Mouse (Mus musculus) CD8-positive naive resting alpha-beta T cell, adult 57 days (primary cell): ENCODE data around the gene Krt4. TPM values are rescaled to one million over a fixed set of nuclear protein-coding genes. Genes with fewer than 3 reads are reported as not detected.

Experiments
- total RNA-seq: library from RNA; stranded (reverse); gene quantifications from one replicate; pipeline ENCODE4 v1.2.4, GENCODE M21; 2023

Krt4 gene
- not detected for total RNA-seq

GRCm38 (mm10) chr15:101924635-101925034 lies at the start of gene Krt4:
Gene Krt4 (minus strand): TSS chr15:101924735.

GRCm38 (mm10) chr15:101954187-101954586 lies 29.7 kb upstream of the Krt4 start, which contains the start of gene Krt78:
Gene Krt78 (minus strand): TSS chr15:101954287.

GRCm38 (mm10) chr15:101940274-101940829 lies 15.8 kb upstream of the Krt4 start, which contains the start of gene Krt79:
Gene Krt79 (minus strand): TSS chr15:101940324.

GRCm38 (mm10) chr15:101892820-101893219 lies 31.7 kb downstream of the Krt4 start, which contains the start of gene Krt76:
Gene Krt76 (minus strand): TSS chr15:101892920.

GRCm38 (mm10) chr15:101869431-101869830 lies 55.1 kb downstream of the Krt4 start, which contains the start of gene Krt77:
Gene Krt77 (minus strand): TSS chr15:101869705.

Other genes starting within 250 kb of the Krt4 start
- gene Krt6b, start 244.4 kb downstream of the Krt4 start, total RNA-seq: not detected
- not detected for gene Krt6a, start 230.4 kb downstream of the Krt4 start, total RNA-seq
- gene Krt5, start 211.8 kb downstream of the Krt4 start, total RNA-seq: not detected
- gene Krt71, start 181.6 kb downstream of the Krt4 start, total RNA-seq: not detected
- gene Krt72, start 138.3 kb downstream of the Krt4 start, total RNA-seq: not detected
- gene Krt73, start 122.4 kb downstream of the Krt4 start, total RNA-seq: not detected
- gene Krt2, start 106.6 kb downstream of the Krt4 start, total RNA-seq: not detected
- gene Krt1, start 73.9 kb downstream of the Krt4 start, total RNA-seq: not detected
- gene Krt77, start 55.0 kb downstream of the Krt4 start, total RNA-seq: not detected
- gene Krt76, start 31.8 kb downstream of the Krt4 start, total RNA-seq: not detected
- not detected for gene Krt79, start 15.6 kb upstream of the Krt4 start, total RNA-seq
- gene Krt78, start 29.6 kb upstream of the Krt4 start, total RNA-seq: not detected
- gene Krt8, start 79.7 kb upstream of the Krt4 start, total RNA-seq: not detected
- not detected for gene Krt18, start 103.4 kb upstream of the Krt4 start, total RNA-seq
- 270 TPM for gene Eif4b, start 149.0 kb upstream of the Krt4 start, total RNA-seq
- 0.73 TPM for gene Tns2, start 175.7 kb upstream of the Krt4 start, total RNA-seq
- gene Spryd3, start 211.5 kb upstream of the Krt4 start, total RNA-seq: 29.8 TPM
- gene Igfbp6, start 219.6 kb upstream of the Krt4 start, total RNA-seq: not detected
- gene Soat2, start 225.8 kb upstream of the Krt4 start, total RNA-seq: 0.67 TPM